ENCODE assay signal across 36 mouse cellular contexts in genomic region chr6:130386750-130387149, GRCm38 (mm10). TPM values are rescaled to one million over a fixed set of nuclear protein-coding genes. Genes with fewer than 3 reads are reported as not detected.
DNase-seq lines count a peak whose midpoint lies in the region; ATAC-seq lines count a peak whose summit lies in the region.
"Had no signal": no experiment of that assay in that cellular context is flagged by ENCODE, and none has a peak within 500 bp of the region (broad histone marks: within the 10 kb centered on the region; RNA-seq: fewer than 3 reads in every experiment).

Klra1 (minus strand) TSS chr6:130386874.

- no peaks in the 10 kb centered on the region for H3K27me3 ChIP-seq in embryonic facial prominence, embryonic 10.5 days (replicated peaks; ENCODE audit: low read depth, poor library complexity, severe bottlenecking)
- H3K27me3 ChIP-seq: embryonic facial prominence, embryonic 12.5 days; embryonic facial prominence, embryonic 15.5 days; heart, embryonic 13.5 days; Patski had no signal

- no peak within 1 kb of the TSS for H3K4me3 ChIP-seq in embryonic facial prominence, embryonic 10.5 days
- H3K4me3 ChIP-seq: embryonic facial prominence, embryonic 12.5 days; embryonic facial prominence, embryonic 15.5 days; gastrocnemius, adult 2 months; heart, embryonic 13.5 days had no signal

- no peak within 1 kb of the TSS for H3K27ac ChIP-seq in embryonic facial prominence, embryonic 10.5 days (replicated peaks)
- H3K27ac ChIP-seq: embryonic facial prominence, embryonic 12.5 days; embryonic facial prominence, embryonic 15.5 days; gastrocnemius, adult 2 months; heart, embryonic 13.5 days; hindbrain, embryonic 14.5 days; hindbrain, postnatal 0 days had no signal

- peak; percentile 5 for DNase-seq in thymus, postnatal 25 days
- DNase-seq in thymus, adult 18-20 months: no peak
- no peak for DNase-seq in embryonic facial prominence, embryonic 10.5 days (ENCODE audit: low spot score)
- no peak for DNase-seq in urinary bladder, postnatal 14 days (ENCODE audit: low spot score)
- no peak for DNase-seq in right cerebral cortex, adult 2 months (ENCODE audit: low spot score in 2 of 2)
- DNase-seq: adrenal gland, postnatal 10 days; cerebellum, adult 11 months; cerebellum, adult 2 months; cerebellum, adult 9-11 months; cerebellum, postnatal 25 days; forebrain, postnatal 0 days; gastrocnemius, adult 2 months; gastrocnemius, postnatal 14 days; heart, adult 18-20 months; heart, postnatal 14 days; heart, postnatal 4 days had no signal

- 0 out of 2 replicates have a peak, but pooled peaks have one; percentile 46 for ATAC-seq in common myeloid progenitor, adult 5-6 weeks (replicated peaks; ENCODE audit: low read depth, poor library complexity, severe bottlenecking)
- no peak for ATAC-seq in monocyte, adult 5-6 weeks (replicated peaks; ENCODE audit: insufficient number of reproducible peaks, low FRiP score, low TSS enrichment, poor library complexity, severe bottlenecking)
- ATAC-seq: forebrain, embryonic 14.5 days; forebrain, postnatal 0 days; hindbrain, postnatal 0 days; inflammation-experienced regulatory T-cells, adult 6 months; Patski had no signal

- H3K36me3 ChIP-seq in embryonic facial prominence, embryonic 10.5 days (replicated peaks): no peaks in the 10 kb centered on the region
- H3K36me3 ChIP-seq: embryonic facial prominence, embryonic 12.5 days; embryonic facial prominence, embryonic 15.5 days; heart, embryonic 13.5 days had no signal

- peaks cover 20% of the 10 kb centered on the region; the same call in 1 of the 2 replicates for H3K9me3 ChIP-seq in embryonic facial prominence, embryonic 10.5 days
- H3K9me3 ChIP-seq: embryonic facial prominence, embryonic 15.5 days had no signal

- WGBS in embryonic facial prominence, embryonic 10.5 days: 84% methylated on average over 2 of the region's 2 CpGs

- no peaks in the 10 kb centered on the region for H3K4me1 ChIP-seq in embryonic facial prominence, embryonic 10.5 days
- H3K4me1 ChIP-seq: embryonic facial prominence, embryonic 12.5 days; embryonic facial prominence, embryonic 15.5 days; heart, embryonic 13.5 days had no signal

RNA-seq across cellular contexts. Expression of gene Klra1, which starts in this region (rescaled TPM):
- total RNA-seq in common myeloid progenitor, adult 5-6 weeks (2017): 0.27 and 0.68 TPM in 2 replicates
- 35.8 to 103 TPM (median 44.6 TPM) in 3 replicates for total RNA-seq in monocyte, adult 5-6 weeks (2017)
- polyA plus RNA-seq in embryonic facial prominence, embryonic 10.5 days (2016; fragmentation: Nextera tagmentation; extraction: Ambion mirVana): not detected in 2 replicates
- total RNA-seq: adrenal gland, adult 18-20 months; adrenal gland, postnatal 10 days; adrenal gland, postnatal 4 days; ES-E14; forebrain, postnatal 0 days; gastrocnemius, adult 2 months; gastrocnemius, postnatal 14 days; gastrocnemius, postnatal 4 days; heart, adult 18-20 months; heart, postnatal 14 days; heart, postnatal 4 days; hindbrain, postnatal 0 days had no signal
- polyA plus RNA-seq: C2C12; cerebellum, adult 2 months; cortical plate, adult 2 months; embryonic facial prominence, embryonic 12.5 days; embryonic facial prominence, embryonic 15.5 days; forebrain, embryonic 11.5 days; forebrain, embryonic 14.5 days; forebrain, postnatal 0 days; frontal cortex, adult 2 months; heart, embryonic 13.5 days; heart, embryonic 16.5 days; hindbrain, embryonic 11.5 days; hindbrain, embryonic 14.5 days; hindbrain, postnatal 0 days; Patski had no signal

Comparison
In these comparisons a context has a peak if more than half of its experiments do, and no peak if none do; other contexts are left out.
1. RNA of gene Klra1 (total RNA-seq): 35.8 to 103 TPM in monocyte, adult 5-6 weeks; 0.27 to 0.68 TPM in common myeloid progenitor, adult 5-6 weeks; every median in the first group is over 10 times any median in the second.
2. Peak in ATAC-seq in common myeloid progenitor, adult 5-6 weeks; RNA of the gene not detected or under 1 TPM.